Mouse (Mus musculus): Measurements from ENCODE around the gene Ankrd2.

DNA sequence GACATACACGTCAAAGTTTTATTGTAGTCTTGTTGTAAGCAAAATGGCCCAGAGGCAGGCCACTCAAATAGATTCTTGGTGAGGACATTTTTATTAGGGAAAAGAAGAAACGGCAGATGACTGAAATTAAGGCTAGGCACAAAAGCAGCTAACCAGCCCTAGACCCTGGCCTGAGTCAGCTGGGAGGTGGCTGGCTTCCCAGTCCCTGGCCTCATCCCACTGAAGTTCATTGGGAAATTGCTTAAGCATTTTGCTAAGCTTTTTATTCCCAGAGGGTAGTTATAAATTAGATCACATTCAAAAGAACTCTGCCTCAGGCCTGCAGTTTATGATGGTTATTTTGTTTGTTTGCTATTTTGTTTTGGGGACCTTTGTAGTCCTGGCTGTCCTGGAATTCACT is 20.1 kb downstream of the Ankrd2 start:
- TF ChIP-seq POLR2A (IDR thresholded peaks at IDR 0.05; ENCODE audit: insufficient read depth, low read depth, low read length) (no peak), CTCF (IDR thresholded peaks at IDR 0.05) (no peak)

All from heart, adult 2 months (tissue).